Mouse (Mus musculus): ENCODE data around the gene Urb1.

DNA sequence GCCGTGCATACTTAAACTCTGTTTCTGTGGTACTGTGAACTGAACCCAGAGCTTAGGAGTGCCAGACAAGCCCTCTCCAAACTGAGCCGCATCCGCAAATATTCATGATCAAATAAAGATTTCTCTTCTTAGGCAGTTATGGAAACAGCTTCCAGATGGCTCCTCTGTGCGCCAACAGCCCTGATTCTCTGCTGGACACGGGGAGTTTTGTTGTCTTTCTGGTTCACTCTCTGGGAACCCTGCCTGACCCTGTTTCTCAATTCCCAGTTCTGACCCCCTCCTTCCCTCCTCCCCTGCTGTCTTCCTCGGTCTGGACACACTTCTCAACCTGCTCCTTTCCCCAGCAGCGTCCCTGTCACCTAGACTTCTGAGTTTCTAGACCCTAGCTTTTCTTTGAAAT is 12.8 kb upstream of the Urb1 start:
- TF ChIP-seq ZNF384 (IDR thresholded peaks at IDR 0.05; ENCODE audit: low read depth, low read length) (no peak), CHD2 (IDR thresholded peaks at IDR 0.05; ENCODE audit: low read depth, low read length) (no peak)

Data from ES-E14 (cell line).